Comparison of ENCODE assay signal across 8 mouse cellular contexts in genomic region chr8:126667721-126668656, GRCm38 (mm10).
DNase-seq lines count a peak whose midpoint lies in the region; ATAC-seq and TF ChIP-seq lines count a peak whose summit lies in the region.

No protein-coding gene starts in this region.

- no peak for ATAC-seq in intestine, embryonic 14.5 days (replicated peaks; ENCODE audit: low FRiP score, low TSS enrichment, low read depth)
- peak; percentile 7; the same call in 1 of the 2 replicates for ATAC-seq in stomach, postnatal 0 days (ENCODE audit: low FRiP score, low TSS enrichment)
- ATAC-seq in megakaryocyte progenitor cell, adult 5-6 weeks (replicated peaks; ENCODE audit: poor library complexity): no peak

- H3K9me3 ChIP-seq in intestine, embryonic 14.5 days (ENCODE audit: control insufficient read depth, low read length): no peaks in the 10 kb centered on the region
- no peaks in the 10 kb centered on the region for H3K9me3 ChIP-seq in midbrain, embryonic 10.5 days (replicated peaks)
- H3K9me3 ChIP-seq in stomach, postnatal 0 days (ENCODE audit: control insufficient read depth, low read length): no peaks in the 10 kb centered on the region

- no peak overlapping the region for H3K4me3 ChIP-seq in intestine, embryonic 14.5 days (ENCODE audit: low read depth, low read length)
- no peak overlapping the region for H3K4me3 ChIP-seq in midbrain, embryonic 10.5 days
- no peak overlapping the region for H3K4me3 ChIP-seq in stomach, postnatal 0 days (ENCODE audit: low read depth, low read length)

- DNase-seq in adrenal gland, postnatal 14 days: peak; percentile 92
- DNase-seq in cerebellum, postnatal 4 days (ENCODE audit: low spot score in 2 of 2): peak; percentile 33 to 76
- peak; percentile 85 to 87 for DNase-seq in gastrocnemius, postnatal 36 days
- no peak for DNase-seq in intestine, embryonic 14.5 days (ENCODE audit: low spot score)
- DNase-seq in left cerebral cortex, adult 9 months (ENCODE audit: low spot score in 2 of 2): peak; percentile 76
- DNase-seq in midbrain, embryonic 10.5 days (ENCODE audit: low spot score): no peak
- DNase-seq in stomach, postnatal 0 days (ENCODE audit: low spot score): peak; percentile 61

- intact Hi-C loops in gastrocnemius, postnatal 36 days (cut with DNase I): loop anchor here (2.0 to 10.0 kb wide), 3 partner anchors 73 to 171 kb away; no protein-coding TSS in a partner anchor

- peak; percentile 7 for TF ChIP-seq EP300 in stomach, postnatal 0 days (optimal IDR thresholded peaks at IDR 0.05)

- H3K4me1 ChIP-seq in intestine, embryonic 14.5 days (replicated peaks; ENCODE audit: control insufficient read depth, insufficient read depth, low read length): peaks cover 57% of the 10 kb centered on the region
- H3K4me1 ChIP-seq in midbrain, embryonic 10.5 days: peaks cover 67% of the 10 kb centered on the region
- peaks cover 28% of the 10 kb centered on the region for H3K4me1 ChIP-seq in stomach, postnatal 0 days (replicated peaks; ENCODE audit: control insufficient read depth, insufficient read depth)

- peak overlapping the region; percentile 99 for H3K27ac ChIP-seq in intestine, embryonic 14.5 days (ENCODE audit: low read depth)
- peak overlapping the region; percentile 90 for H3K27ac ChIP-seq in midbrain, embryonic 10.5 days (replicated peaks)
- H3K27ac ChIP-seq in stomach, postnatal 0 days (replicated peaks): peak overlapping the region; percentile 94

- 0 out of 2 replicates have a peak overlapping the region, but pooled peaks have one; percentile 34 for H3K9ac ChIP-seq in intestine, embryonic 14.5 days (ENCODE audit: low read length)
- H3K9ac ChIP-seq in stomach, postnatal 0 days (ENCODE audit: low read length): peak overlapping the region; percentile 38; the same call in 1 of the 2 replicates

- H3K4me2 ChIP-seq in intestine, embryonic 14.5 days (ENCODE audit: low read length): no peak overlapping the region
- H3K4me2 ChIP-seq in stomach, postnatal 0 days (replicated peaks; ENCODE audit: low read depth): no peak overlapping the region

- no peaks in the 10 kb centered on the region for H3K36me3 ChIP-seq in intestine, embryonic 14.5 days (ENCODE audit: control insufficient read depth, insufficient read depth, low read length)
- H3K36me3 ChIP-seq in midbrain, embryonic 10.5 days: no peaks in the 10 kb centered on the region
- H3K36me3 ChIP-seq in stomach, postnatal 0 days (ENCODE audit: control insufficient read depth, insufficient read depth, low read length): no peaks in the 10 kb centered on the region

- 74% methylated on average over 16 of the region's 16 CpGs for WGBS in intestine, embryonic 14.5 days
- WGBS in midbrain, embryonic 10.5 days: 81% methylated on average over 16 of the region's 16 CpGs
- WGBS in stomach, postnatal 0 days: 32% methylated on average over 16 of the region's 16 CpGs

- TF ChIP-seq CTCF in stomach, postnatal 0 days (IDR thresholded peaks at IDR 0.05; ENCODE audit: low read depth): no peak

- no peaks in the 10 kb centered on the region for H3K27me3 ChIP-seq in intestine, embryonic 14.5 days (replicated peaks; ENCODE audit: control insufficient read depth, insufficient read depth, low read length)
- H3K27me3 ChIP-seq in midbrain, embryonic 10.5 days (ENCODE audit: low read depth, poor library complexity, severe bottlenecking): no peaks in the 10 kb centered on the region; the same call in 1 of the 2 replicates
- no peaks in the 10 kb centered on the region for H3K27me3 ChIP-seq in stomach, postnatal 0 days (ENCODE audit: control insufficient read depth, insufficient read depth, low read length)

Comparison
In these comparisons a context has a peak if more than half of its experiments do, and no peak if none do; other contexts are left out.
1. DNase-seq: peak in adrenal gland, postnatal 14 days (single experiment), cerebellum, postnatal 4 days (2 of 2), gastrocnemius, postnatal 36 days (2 of 2), left cerebral cortex, adult 9 months (2 of 2) and stomach, postnatal 0 days (single experiment); none in intestine, embryonic 14.5 days (single experiment) and midbrain, embryonic 10.5 days (single experiment).
2. Peak in every context shown above with its lines, with median percentiles within 50 percentile points of each other: H3K27ac ChIP-seq.